Mouse (Mus musculus) mouse embryonic stem cell (cell line): ENCODE measurements around the gene Creb3l4.
"Not testable (repeated sequence)": the region's sequence is repeated elsewhere in the genome, so short reads cannot be mapped to it uniquely, and the experiment has no call there.

Experiments
- in situ Hi-C, 2 experiments: fragments of 300-500 bp; cut with MboI; formaldehyde crosslinking; loops; 1 replicate in 1 of 2; 3 replicates in 1 of 2; pipeline ENCODE4 v1.14.3; 2019 to 2020; ENCODE audit warnings: low sequenced_read_pairs in 2 of 2, low pct_unique_long_range_greater_than_20kb in 1 of 2, mixed read lengths in 1 of 2; ENCODE audit not compliant: unreplicated experiment in 1 of 2

Creb3l4 gene

GRCm38 (mm10) chr3:90242984-90243775 is at the start of gene Creb3l4:
Gene Creb3l4, minus strand, starts transcription at chr3:90243512.
- in situ Hi-C loops, result no loop called here

- in situ Hi-C loops, result no loop called here
Measured at GRCm38 (mm10) chr3:90292345-90293275, 49.3 kb upstream of the Creb3l4 start, which contains the start of gene Gatad2b. Gene Gatad2b, plus strand, starts transcription at chr3:90293178.

DNA sequence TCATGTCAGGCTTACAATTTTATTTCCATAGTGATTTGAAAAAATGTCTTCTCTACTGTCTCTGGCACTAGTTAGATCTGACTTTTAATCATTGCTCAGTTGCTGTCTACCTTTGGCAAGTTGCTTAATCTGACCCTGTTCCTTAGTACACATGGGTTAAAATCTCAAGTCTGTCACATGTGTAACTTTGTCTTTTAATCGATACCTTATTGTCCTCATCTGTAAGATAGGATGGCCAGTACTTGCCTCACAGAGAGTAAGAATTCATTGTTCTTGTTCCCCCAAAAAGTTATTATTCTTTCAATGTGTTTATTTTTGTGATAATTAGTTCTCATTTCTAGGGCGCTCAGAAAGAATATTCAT is 48.7 kb upstream of the Creb3l4 start:
- in situ Hi-C loops, result no loop called here

DNA sequence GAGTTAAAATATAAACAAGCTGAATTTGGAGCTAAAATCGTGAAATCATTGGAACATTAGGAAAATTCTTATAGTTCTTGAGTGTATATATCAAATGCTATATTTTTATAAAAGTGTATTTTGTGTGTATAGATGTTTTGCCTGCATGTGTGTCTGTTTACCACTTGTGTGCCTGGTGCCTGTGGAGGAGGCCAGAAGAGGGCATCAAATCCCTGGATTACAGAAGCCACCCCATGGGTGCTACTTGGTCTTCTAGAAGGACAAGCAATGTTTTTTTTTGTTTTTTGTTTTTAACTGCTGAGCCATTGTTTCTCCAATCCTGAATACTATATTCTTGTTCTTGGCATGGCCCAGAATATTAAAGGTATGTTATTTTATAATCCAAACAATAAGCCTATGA is 47.3 kb upstream of the Creb3l4 start:
- in situ Hi-C loops, result no loop called here

DNA sequence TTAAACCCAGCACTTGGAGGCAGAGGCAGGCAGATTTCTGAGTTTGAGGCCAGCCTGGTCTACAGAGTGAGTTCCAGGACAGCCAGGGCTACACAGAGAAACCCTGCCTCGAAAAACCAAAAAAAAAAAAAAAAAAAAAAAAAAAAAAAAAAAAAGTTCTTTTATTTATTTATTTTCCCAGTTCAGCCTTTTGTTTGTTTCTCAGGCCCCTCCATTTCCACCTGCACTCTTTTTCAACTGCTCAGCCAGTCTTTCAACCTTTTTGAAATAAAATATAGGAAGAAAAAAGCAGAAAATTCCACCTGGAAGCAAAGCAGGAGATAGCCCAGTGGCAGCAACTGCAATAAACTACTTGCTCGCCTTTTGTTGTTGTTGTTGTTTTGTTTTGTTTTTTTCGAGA is 46.1 kb upstream of the Creb3l4 start:
- in situ Hi-C loops, result not testable (repeated sequence)

- in situ Hi-C loops, result no loop called here
Measured at GRCm38 (mm10) chr3:90284150-90284549, 40.8 kb upstream of the Creb3l4 start.

GRCm38 (mm10) chr3:90280708-90281107 is 37.4 kb upstream of the Creb3l4 start:
- in situ Hi-C loops, result no loop called here

GRCm38 (mm10) chr3:90279743-90280142 is 36.4 kb upstream of the Creb3l4 start:
- in situ Hi-C loops, result no loop called here

GRCm38 (mm10) chr3:90279216-90279615 is 35.9 kb upstream of the Creb3l4 start:
- in situ Hi-C loops, result no loop called here

DNA sequence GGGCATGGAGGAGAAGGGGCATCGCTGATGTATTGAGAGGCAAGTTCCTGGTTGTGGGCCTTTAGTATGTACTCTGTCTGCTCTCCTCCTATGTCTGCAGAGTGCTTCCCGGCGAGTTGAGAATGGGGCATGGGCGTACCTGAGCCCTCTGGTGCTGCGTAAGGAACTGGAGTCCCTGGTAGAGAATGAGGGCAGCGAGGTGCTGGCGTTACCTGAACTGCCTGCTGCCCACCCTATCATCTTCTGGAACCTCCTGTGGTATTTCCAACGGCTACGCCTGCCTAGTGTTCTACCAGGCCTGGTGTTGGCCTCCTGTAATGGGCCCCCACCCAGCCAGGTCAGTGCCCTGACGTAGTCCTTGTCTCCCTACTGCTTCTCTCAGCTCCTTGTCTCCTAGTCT is 34.9 kb upstream of the Creb3l4 start:
- in situ Hi-C loops, result no loop called here

DNA sequence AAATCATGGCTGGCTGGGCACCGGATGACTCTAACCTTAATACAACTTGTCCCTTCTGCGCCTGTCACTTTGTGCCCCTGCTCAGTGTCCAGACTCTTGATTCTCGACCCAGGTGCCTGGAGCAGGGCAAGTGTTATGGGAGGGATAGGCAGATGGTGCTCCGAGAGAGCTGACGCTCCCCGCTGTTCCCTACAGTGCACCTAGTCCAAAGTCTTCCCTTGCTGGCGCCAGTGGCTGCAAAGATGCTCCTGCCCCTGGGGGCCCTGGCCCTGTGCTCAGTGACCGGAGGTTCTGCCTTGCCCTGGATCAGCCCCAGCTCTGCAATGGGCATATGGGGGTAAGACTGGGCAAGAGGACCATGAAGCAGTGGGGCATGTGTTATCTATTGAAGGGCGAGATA is 34.5 kb upstream of the Creb3l4 start:
- in situ Hi-C loops, result no loop called here

DNA sequence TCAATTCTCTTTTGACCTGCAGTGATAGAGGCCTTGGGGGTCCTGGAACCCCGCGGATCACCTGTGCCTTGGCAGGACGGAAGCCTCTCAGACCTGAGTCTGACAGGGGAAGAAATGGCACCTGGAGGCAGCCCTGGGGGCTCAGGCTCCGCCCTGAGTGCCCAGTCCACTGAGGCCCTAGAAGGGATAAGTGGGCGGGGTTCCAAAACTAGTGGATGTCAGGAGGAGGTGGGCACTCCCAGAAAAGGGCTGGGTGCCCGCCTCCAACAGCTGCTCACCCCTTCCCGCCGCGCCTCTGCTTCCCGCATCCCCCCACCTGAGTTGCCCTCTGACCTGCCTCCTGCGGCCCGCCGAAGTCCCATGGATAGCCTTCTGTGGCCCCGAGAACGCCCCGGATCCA is 33.5 kb upstream of the Creb3l4 start:
- in situ Hi-C loops, result no loop called here

DNA sequence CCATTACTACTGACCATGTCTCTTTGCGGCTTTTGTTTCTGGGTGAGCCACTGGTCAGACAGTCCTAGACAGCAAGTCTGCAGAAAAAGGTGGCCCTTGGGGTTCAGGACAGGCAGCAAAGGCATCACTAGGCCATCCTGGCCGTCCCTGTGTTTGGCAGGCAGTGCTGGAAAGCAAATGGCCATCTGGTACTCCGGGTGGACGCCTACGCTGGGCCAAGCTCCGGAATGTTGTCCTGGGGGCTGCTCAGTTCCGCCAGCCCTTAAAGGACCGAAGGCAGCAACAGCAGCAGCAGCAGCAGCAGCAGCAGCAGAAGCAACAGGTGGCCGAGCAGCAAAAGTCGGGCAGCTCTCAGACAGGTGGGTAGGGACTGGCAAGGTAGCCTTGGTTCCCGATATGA is 32.0 kb upstream of the Creb3l4 start:
- in situ Hi-C loops, result no loop called here

GRCm38 (mm10) chr3:90273855-90274254 is 30.5 kb upstream of the Creb3l4 start:
- in situ Hi-C loops, result no loop called here

- in situ Hi-C loops, result no loop called here
Measured at GRCm38 (mm10) chr3:90272170-90272569, 28.9 kb upstream of the Creb3l4 start.

DNA sequence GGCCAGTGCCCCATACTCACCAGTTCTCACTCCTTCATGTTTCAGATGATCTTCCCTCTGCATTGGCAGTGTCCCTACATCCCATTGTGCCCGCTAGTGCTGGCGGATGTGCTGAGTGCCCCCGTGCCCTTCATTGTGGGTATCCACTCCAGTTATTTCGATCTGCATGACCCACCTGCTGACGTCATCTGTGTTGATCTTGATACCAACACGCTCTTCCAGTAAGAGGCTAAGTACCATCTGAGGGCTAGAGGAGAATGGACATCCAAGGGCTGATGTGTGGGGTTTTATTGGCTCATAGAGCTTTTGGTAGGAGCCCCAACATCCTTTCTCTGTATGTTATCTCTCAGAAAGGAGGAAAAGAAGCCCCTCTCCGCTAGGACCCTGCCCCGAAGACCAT is 27.5 kb upstream of the Creb3l4 start:
- in situ Hi-C loops, result no loop called here

- in situ Hi-C loops, result no loop called here
Measured at GRCm38 (mm10) chr3:90268971-90269370, 25.7 kb upstream of the Creb3l4 start.

GRCm38 (mm10) chr3:90268190-90268589 is 24.9 kb upstream of the Creb3l4 start:
- in situ Hi-C loops, result no loop called here

DNA sequence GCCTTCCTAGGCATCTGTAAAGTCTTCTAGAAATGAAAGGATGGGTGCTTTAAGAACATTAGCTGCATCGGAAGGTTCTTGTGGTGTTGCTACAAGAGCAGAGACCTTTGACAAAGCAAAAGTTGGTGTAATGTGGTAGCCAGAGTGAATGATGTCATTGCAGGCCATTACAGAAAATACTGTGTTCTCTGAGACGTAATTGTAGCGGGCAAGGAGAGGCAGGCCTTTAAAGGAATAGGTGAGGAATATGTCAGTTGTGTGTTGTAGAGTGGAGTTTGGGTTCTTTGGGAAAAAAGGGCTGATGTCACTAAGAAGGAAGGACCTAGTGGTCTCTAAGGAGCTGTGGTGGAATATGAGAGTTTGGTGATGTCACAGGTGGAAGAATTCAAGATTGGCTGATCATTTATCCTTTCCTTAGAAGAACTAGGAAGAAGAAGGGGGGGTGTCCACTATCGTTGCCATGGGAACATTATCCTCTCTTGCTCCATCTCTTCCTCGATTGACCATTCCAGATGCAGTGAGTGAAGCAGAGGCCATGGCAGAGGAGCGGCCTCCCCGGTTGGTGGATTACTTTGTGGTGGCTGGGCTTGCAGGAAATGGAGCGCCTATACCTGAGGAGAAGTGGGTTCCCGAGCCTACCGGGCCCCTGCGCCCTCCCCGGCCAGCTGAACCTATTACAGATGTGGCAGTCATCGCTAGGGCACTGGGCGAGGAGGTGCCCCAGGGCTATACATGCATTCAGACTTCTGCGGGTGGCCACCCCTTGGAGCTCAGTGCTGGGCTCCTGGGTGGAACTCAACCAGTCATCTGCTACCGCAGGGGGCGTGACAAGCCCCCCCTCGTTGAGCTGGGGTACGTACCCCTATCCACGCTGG is 23.8 kb upstream of the Creb3l4 start:
- in situ Hi-C loops, result no loop called here
